Mouse (Mus musculus): ENCODE measurements around the gene Abhd13.

Gene Abhd13

GRCm38 (mm10) chr8:9977573-9978314 lies at the start of gene Abhd13, which contains the start of gene Lig4:
TSS of gene Abhd13 (plus strand) at chr8:9977707.
TSS of gene Lig4 (minus strand) at chr8:9977686.
- DNase-seq: peak; percentile 95 to 98

- DNase-seq: no peak
Measured at GRCm38 (mm10) chr8:9929746-9930445, 47.6 kb upstream of the Abhd13 start.

GRCm38 (mm10) chr8:9932711-9933110 lies 44.8 kb upstream of the Abhd13 start:
- no peak for DNase-seq

- peak in 1 of 2 experiments; percentile 34 for DNase-seq
Measured at GRCm38 (mm10) chr8:9934891-9935565, 42.5 kb upstream of the Abhd13 start.

GRCm38 (mm10) chr8:9935574-9935973 lies 41.9 kb upstream of the Abhd13 start:
- DNase-seq: no peak

- no peak for DNase-seq
Measured at GRCm38 (mm10) chr8:9949134-9949890, 28.2 kb upstream of the Abhd13 start.

- no peak for DNase-seq
Measured at GRCm38 (mm10) chr8:9958338-9958737, 19.2 kb upstream of the Abhd13 start.

GRCm38 (mm10) chr8:9959919-9960318 lies 17.6 kb upstream of the Abhd13 start:
- DNase-seq: no peak

- no peak for DNase-seq
Measured at GRCm38 (mm10) chr8:9971866-9972265, 5.6 kb upstream of the Abhd13 start.

- no peak for DNase-seq
Measured at GRCm38 (mm10) chr8:9975276-9975675, 2.2 kb upstream of the Abhd13 start.

- DNase-seq: peak; percentile 96 to 98
Measured at GRCm38 (mm10) chr8:9975898-9976611, 1.5 kb upstream of the Abhd13 start.

GRCm38 (mm10) chr8:9977016-9977415 lies 491 bp upstream of the Abhd13 start:
- peak; percentile 8 to 12 for DNase-seq

GRCm38 (mm10) chr8:9978475-9979230 lies 1.1 kb downstream of the Abhd13 start:
- no peak for DNase-seq

GRCm38 (mm10) chr8:9979746-9980145 lies 2.2 kb downstream of the Abhd13 start:
- no peak for DNase-seq

GRCm38 (mm10) chr8:9980188-9980587 lies 2.7 kb downstream of the Abhd13 start:
- no peak for DNase-seq

- no peak for DNase-seq
Measured at GRCm38 (mm10) chr8:10004115-10004514, 26.6 kb downstream of the Abhd13 start.

GRCm38 (mm10) chr8:10006156-10006985 lies 28.9 kb downstream of the Abhd13 start, which contains the start of gene Tnfsf13b:
TSS of gene Tnfsf13b (plus strand) at chr8:10006467.
- DNase-seq: no peak

GRCm38 (mm10) chr8:10006986-10007659 lies 29.6 kb downstream of the Abhd13 start:
- no peak for DNase-seq

- no peak for DNase-seq
Measured at GRCm38 (mm10) chr8:10007660-10008028, 30.1 kb downstream of the Abhd13 start.

- DNase-seq: no peak
Measured at GRCm38 (mm10) chr8:10016252-10016651, 38.7 kb downstream of the Abhd13 start.
